Mouse (Mus musculus) forebrain, postnatal 0 days (tissue): Measurements from ENCODE around the gene Gm7879. TPM values are rescaled to one million over a fixed set of nuclear protein-coding genes. Genes with fewer than 3 reads are reported as not detected.
"Not testable (repeated sequence)": the region's sequence is repeated elsewhere in the genome, so short reads cannot be mapped to it uniquely, and the experiment has no call there.

Source experiments
- ATAC-seq: fragments of 200-750 bp; cut with Nextera tagmentation; 2 replicates; pipeline ENCODE4 v1.8.0; 2017; ENCODE audit warnings: mild to moderate bottlenecking, moderate library complexity
- DNase-seq: peaks from one replicate; pipeline ENCODE4 v3.0.0-alpha.2; 2015
- H3K27ac ChIP-seq: fragments of 300-500 bp; sonication (generic); 2 replicates; pipeline ENCODE4 v1.5.1; 2014; ENCODE audit warnings: low read depth, mild to moderate bottlenecking, antibody characterized with exemption, low read length, moderate library complexity, mixed read lengths
- H3K27me3 ChIP-seq: fragments of 300-500 bp; sonication (generic); 2 replicates; pipeline ENCODE4 v1.6.1; 2014; ENCODE audit warnings: mild to moderate bottlenecking, low read length, mixed read lengths; ENCODE audit not compliant: insufficient read depth
- H3K36me3 ChIP-seq: fragments of 300-500 bp; sonication (generic); 2 replicates; pipeline ENCODE4 v1.6.1; 2014; ENCODE audit warnings: mild to moderate bottlenecking, moderate library complexity; ENCODE audit not compliant: insufficient read depth
- H3K4me1 ChIP-seq: fragments of 300-500 bp; sonication (generic); 2 replicates; pipeline ENCODE4 v1.6.1; 2014; ENCODE audit warnings: antibody characterized with exemption; ENCODE audit not compliant: insufficient read depth
- H3K4me2 ChIP-seq: fragments of 300-500 bp; sonication (generic); 2 replicates; pipeline ENCODE4 v1.6.1; 2014; ENCODE audit warnings: low read depth, mild to moderate bottlenecking, moderate library complexity
- H3K4me3 ChIP-seq: fragments of 300-500 bp; sonication (generic); 2 replicates; pipeline ENCODE4 v1.5.1; 2014; ENCODE audit warnings: low read depth, low read length, mixed read lengths
- H3K9ac ChIP-seq: fragments of 300-500 bp; sonication (generic); 2 replicates; pipeline ENCODE4 v1.6.1; 2014; ENCODE audit warnings: mild to moderate bottlenecking
- H3K9me3 ChIP-seq: fragments of 300-500 bp; sonication (generic); 2 replicates; pipeline ENCODE4 v1.6.1; 2016; ENCODE audit warnings: low read length
- CTCF ChIP-seq: sonication (generic); IDR thresholded peaks from 2 replicates; pipeline ENCODE4 v1.5.1; 2016; ENCODE audit warnings: antibody characterized with exemption, control low read depth, low read depth
- WGBS: fragments of 180-500 bp; shearing (Covaris S2); extraction: QIAGEN DNeasy Blood & Tissue Kit; methylation state at CpG from one replicate; pipeline ENCODE4 v1.1.7; 2014; 5-methylcytosine and 5-hydroxymethylcytosine counted together
- polyA plus RNA-seq: library from polyadenylated mRNA; unstranded; fragments of >200 nt; fragmentation: Nextera tagmentation; extraction: Ambion mirVana; gene quantifications from 2 replicates; pipeline ENCODE4 v1.2.1, GENCODE M21; 2015
- total RNA-seq: library from RNA; depleted of rRNA; stranded (reverse); fragments of >200 nt; gene quantifications from 2 replicates; pipeline ENCODE4 v1.2.3, GENCODE M21; 2014; rRNA removed

Gm7879 gene
- total RNA-seq, result 0.38 TPM in 1 of 2 replicates, not detected in the other
- polyA plus RNA-seq, result not detected in 2 replicates

GRCm38 (mm10) chr5:43912844-43913243 lies at the start of gene Gm7879:
TSS of gene Gm7879 (plus strand) at chr5:43913144.
- H3K27me3 ChIP-seq, ATAC-seq, H3K4me1 ChIP-seq, H3K4me3 ChIP-seq, DNase-seq, H3K9me3 ChIP-seq, H3K27ac ChIP-seq, H3K36me3 ChIP-seq, H3K9ac ChIP-seq, H3K4me2 ChIP-seq: not testable (repeated sequence)
- WGBS, result 94% methylated on average over 4 of the region's 4 CpGs

GRCm38 (mm10) chr5:43863642-43864041 lies 49.3 kb upstream of the Gm7879 start:
- no peak overlapping the region for H3K4me2 ChIP-seq
- no peaks in the 10 kb centered on the region for H3K36me3 ChIP-seq
- H3K4me1 ChIP-seq, result no peaks in the 10 kb centered on the region; the same call in 1 of the 2 replicates
- H3K9me3 ChIP-seq, result no peaks in the 10 kb centered on the region
- no peak for TF ChIP-seq CTCF
- DNase-seq, result no peak
- H3K9ac ChIP-seq, result no peak overlapping the region
- H3K4me3 ChIP-seq, result no peak overlapping the region
- H3K27me3 ChIP-seq, result no peaks in the 10 kb centered on the region
- 77% methylated on average over 6 of the region's 6 CpGs for WGBS
- ATAC-seq, result no peak
- no peak overlapping the region for H3K27ac ChIP-seq

DNA sequence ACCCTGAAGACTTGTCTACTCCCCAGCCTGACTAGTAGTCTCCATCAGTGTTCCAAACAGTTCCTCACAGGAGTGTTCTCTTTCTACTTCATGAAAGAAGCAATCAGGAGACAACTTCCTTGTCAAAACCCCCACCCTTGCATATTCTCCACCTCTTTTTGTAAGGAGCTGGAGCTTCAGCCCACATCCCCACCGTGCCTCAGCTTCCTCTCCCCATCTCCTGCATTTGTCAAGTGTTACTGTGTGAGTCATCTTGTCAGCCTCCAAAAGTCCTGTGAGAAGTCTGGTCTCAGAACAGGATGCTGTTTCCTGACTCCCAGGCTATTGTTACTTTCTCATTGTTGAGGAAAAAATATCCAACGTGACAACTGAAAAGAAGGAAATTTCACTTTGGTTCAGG lies 47.6 kb upstream of the Gm7879 start:
- Histone ChIP-seq H3K27ac (no peak overlapping the region), H3K27me3 (no peaks in the 10 kb centered on the region), H3K4me2 (no peak overlapping the region), H3K4me1 (peaks cover 6% of the 10 kb centered on the region; the same call in 1 of the 2 replicates), H3K36me3 (no peaks in the 10 kb centered on the region), H3K4me3 (no peak overlapping the region), H3K9ac (no peak overlapping the region), H3K9me3 (no peaks in the 10 kb centered on the region)
- ATAC-seq (no peak), DNase-seq (no peak)
- TF ChIP-seq CTCF, result no peak
- 74% methylated on average over 2 of the region's 2 CpGs for WGBS

GRCm38 (mm10) chr5:43868253-43868652 lies 44.7 kb upstream of the Gm7879 start, which contains the start of gene Cd38:
TSS of gene Cd38 (plus strand) at chr5:43868553.
- peak within 1 kb of the TSS; percentile 53 for H3K4me2 ChIP-seq
- no peaks in the 10 kb centered on the region for H3K9me3 ChIP-seq
- H3K27me3 ChIP-seq, result no peaks in the 10 kb centered on the region
- no peak for TF ChIP-seq CTCF
- H3K4me3 ChIP-seq, result peak within 1 kb of the TSS; percentile 24
- DNase-seq (no peak), ATAC-seq (no peak)
- no peaks in the 10 kb centered on the region for H3K36me3 ChIP-seq
- peak within 1 kb of the TSS; percentile 25; the same call in 1 of the 2 replicates for H3K9ac ChIP-seq
- no peak within 1 kb of the TSS for H3K27ac ChIP-seq
- peaks cover 6% of the 10 kb centered on the region; the same call in 1 of the 2 replicates for H3K4me1 ChIP-seq

GRCm38 (mm10) chr5:43868711-43869600 lies 44.0 kb upstream of the Gm7879 start:
- Histone ChIP-seq H3K4me3 (peak overlapping the region; percentile 24), H3K9me3 (no peaks in the 10 kb centered on the region), H3K9ac (peak overlapping the region; percentile 25; the same call in 1 of the 2 replicates), H3K27ac (no peak overlapping the region), H3K4me2 (peak overlapping the region; percentile 53), H3K4me1 (peaks cover 6% of the 10 kb centered on the region; the same call in 1 of the 2 replicates), H3K36me3 (no peaks in the 10 kb centered on the region), H3K27me3 (no peaks in the 10 kb centered on the region)
- WGBS, result 7% methylated on average over 28 of the region's 28 CpGs
- no peak for DNase-seq
- no peak for TF ChIP-seq CTCF
- peak; percentile 27; the same call in 1 of the 2 replicates for ATAC-seq

GRCm38 (mm10) chr5:43871845-43872244 lies 41.1 kb upstream of the Gm7879 start:
- WGBS, result 62% methylated on average over 1 of the region's 1 CpGs
- ATAC-seq, result no peak

GRCm38 (mm10) chr5:43872652-43873051 lies 40.3 kb upstream of the Gm7879 start:
- no peak overlapping the region for H3K9ac ChIP-seq
- no peak for ATAC-seq
- DNase-seq, result no peak

More at GRCm38 (mm10) chr5:43871845-43872244, 41.1 kb upstream of the Gm7879 start:
- H3K9ac ChIP-seq, result no peak overlapping the region
- no peaks in the 10 kb centered on the region for H3K27me3 ChIP-seq
- no peak for DNase-seq
- TF ChIP-seq CTCF, result no peak
- H3K9me3 ChIP-seq, result no peaks in the 10 kb centered on the region
- no peak overlapping the region for H3K27ac ChIP-seq
- H3K36me3 ChIP-seq, result no peaks in the 10 kb centered on the region
- peaks cover 6% of the 10 kb centered on the region; the same call in 1 of the 2 replicates for H3K4me1 ChIP-seq
- no peak overlapping the region for H3K4me3 ChIP-seq
- H3K4me2 ChIP-seq, result no peak overlapping the region

More at GRCm38 (mm10) chr5:43872652-43873051, 40.3 kb upstream of the Gm7879 start:
- no peak overlapping the region for H3K27ac ChIP-seq
- H3K4me1 ChIP-seq, result peaks cover 6% of the 10 kb centered on the region; the same call in 1 of the 2 replicates
- no peak overlapping the region for H3K4me2 ChIP-seq
- no peaks in the 10 kb centered on the region for H3K27me3 ChIP-seq
- WGBS, result 74% methylated on average over 1 of the region's 1 CpGs
- no peaks in the 10 kb centered on the region for H3K36me3 ChIP-seq
- H3K9me3 ChIP-seq, result no peaks in the 10 kb centered on the region
- no peak for TF ChIP-seq CTCF
- no peak overlapping the region for H3K4me3 ChIP-seq
